ENCODE assay signal across 9 mouse cellular contexts in the genomic region with DNA sequence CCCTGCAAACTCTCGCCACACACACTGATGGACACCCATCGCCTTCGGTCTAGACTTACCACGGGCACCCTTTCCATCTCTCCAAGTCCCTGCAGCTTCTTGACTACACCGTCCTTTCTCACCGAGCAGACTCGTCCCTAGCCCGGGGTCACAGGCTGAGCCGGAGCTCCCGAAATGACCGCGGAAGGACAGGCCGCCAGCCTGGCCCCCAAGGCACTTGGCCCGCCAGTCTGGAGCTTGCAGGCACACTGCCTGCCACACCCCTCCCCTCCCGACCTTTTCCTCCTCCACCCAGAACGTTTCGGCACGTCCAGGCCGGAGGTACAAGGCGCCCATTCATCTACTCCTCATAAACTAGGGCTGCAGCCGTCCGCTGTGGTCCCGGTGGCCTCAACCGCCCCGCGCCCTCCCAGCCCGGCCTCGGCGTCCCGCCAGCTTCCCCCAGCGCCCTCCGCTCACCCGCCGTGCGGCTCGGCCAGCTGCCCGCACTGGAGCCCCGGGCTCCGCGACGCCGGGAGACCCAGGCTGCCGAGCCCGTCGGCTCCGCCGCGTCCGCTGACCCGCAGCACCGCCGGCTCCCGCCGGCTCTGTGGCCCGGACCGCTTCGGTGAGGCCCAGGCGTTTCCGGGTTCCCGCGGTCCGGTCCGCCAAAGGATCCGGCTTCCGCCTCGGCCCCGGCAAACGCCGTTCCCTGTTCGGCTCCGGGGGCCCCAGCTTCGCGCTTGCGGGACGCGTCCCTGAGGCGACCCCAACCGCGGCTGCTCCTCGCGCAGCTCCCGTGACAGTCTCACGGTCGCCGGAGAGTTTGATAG. TPM values are rescaled to one million over a fixed set of nuclear protein-coding genes. Genes with fewer than 3 reads are reported as not detected.
DNase-seq lines count a peak whose midpoint lies in the region; ATAC-seq and TF ChIP-seq lines count a peak whose summit lies in the region.
"Had no signal": no experiment of that assay in that cellular context is flagged by ENCODE, and none has a peak within 500 bp of the region (broad histone marks: within the 10 kb centered on the region; RNA-seq: fewer than 3 reads in every experiment).

No protein-coding gene starts in this region.

- peak; percentile 87 for TF ChIP-seq POLR2A in CH12.LX (IDR thresholded peaks at IDR 0.05; ENCODE audit: low read depth, low read length)
- peak; percentile 60; the same call in 1 of the 2 replicates for TF ChIP-seq POLR2A in testis, adult 2 months (IDR thresholded peaks at IDR 0.05; ENCODE audit: control insufficient read depth, low read depth, low read length)

- in situ Hi-C loops in CH12.LX (cut with MboI; ENCODE audit: low pct_ligation_motif_present, low pct_unique_long_range_greater_than_20kb, low sequenced_read_pairs) = no loop called here

- dilution Hi-C loops in CH12.LX (cut with MboI; ENCODE audit: extremely low pct_ligation_motif_present, extremely low pct_unique_long_range_greater_than_20kb, low sequenced_read_pairs) = no loop called here

- TF ChIP-seq RAD21 in CH12.LX (IDR thresholded peaks at IDR 0.05; ENCODE audit: low read depth, low read length) = no peak

- no peak overlapping the region for H3K27ac ChIP-seq in CH12.LX (ENCODE audit: insufficient read depth, low read depth)
- H3K27ac ChIP-seq in forebrain, embryonic 13.5 days = peak overlapping the region; percentile 23; the same call in 1 of the 2 replicates
- peak overlapping the region; percentile 84 for H3K27ac ChIP-seq in liver, postnatal 0 days (ENCODE audit: low read depth)
- peak overlapping the region; percentile 55 for H3K27ac ChIP-seq in neural tube, embryonic 13.5 days (replicated peaks)
- H3K27ac ChIP-seq in testis, adult 2 months (ENCODE audit: control insufficient read depth, insufficient read depth, low read depth, low read length) = peak overlapping the region; percentile 50

- no peak for TF ChIP-seq CTCF in CH12.LX (conservative IDR thresholded peaks at IDR 0.05 in 1 of 2, IDR thresholded peaks at IDR 0.05 in 1 of 2; ENCODE audit: low read depth in 2 of 2, low read length in 2 of 2)
- no peak for TF ChIP-seq CTCF in liver, postnatal 0 days (IDR thresholded peaks at IDR 0.05; ENCODE audit: low read depth)
- TF ChIP-seq CTCF in testis, adult 2 months (IDR thresholded peaks at IDR 0.05; ENCODE audit: control insufficient read depth, insufficient read depth, insufficient replicate concordance, low read depth, low read length) = no peak

- WGBS in forebrain, embryonic 13.5 days = under 1% methylated on average over 85 of the region's 85 CpGs
- WGBS in liver, postnatal 0 days (ENCODE audit: insufficient replicate concordance) = 1% methylated on average over 83 of the region's 85 CpGs
- under 1% methylated on average over 84 of the region's 85 CpGs for WGBS in neural tube, embryonic 13.5 days

- H3K4me2 ChIP-seq in CH12.LX (ENCODE audit: insufficient read depth, low read depth, poor library complexity, severe bottlenecking) = peak overlapping the region; percentile 96
- H3K4me2 ChIP-seq in forebrain, embryonic 13.5 days = peak overlapping the region; percentile 80
- peak overlapping the region; percentile 83 for H3K4me2 ChIP-seq in liver, postnatal 0 days (ENCODE audit: low read depth, low read length)
- H3K4me2 ChIP-seq in neural tube, embryonic 13.5 days = peak overlapping the region; percentile 63

- ATAC-seq in cerebellum, adult (ENCODE audit: insufficient number of reproducible peaks, low FRiP score, low TSS enrichment) = peak; percentile 91
- peak; percentile 86 for ATAC-seq in forebrain, embryonic 13.5 days
- peak; percentile 95 for ATAC-seq in liver, postnatal 0 days
- peak; percentile 89 for ATAC-seq in neural tube, embryonic 13.5 days (ENCODE audit: low read depth)

- DNase-seq in CH12.LX (ENCODE audit: extremely low read depth) = peak; percentile 59
- DNase-seq in heart, postnatal 10 days = peak; percentile 90 to 91
- DNase-seq in layer of hippocampus, adult 11-12 months (ENCODE audit: low spot score) = peak; percentile 75
- DNase-seq in liver, postnatal 0 days = peak; percentile 85

- peaks cover 7 to 29% of the 10 kb centered on the region in 2 experiments for H3K4me1 ChIP-seq in CH12.LX (ENCODE audit: control insufficient read depth in 1 of 2, insufficient read depth in 2 of 2)
- H3K4me1 ChIP-seq in forebrain, embryonic 13.5 days = peaks cover 14% of the 10 kb centered on the region
- peaks cover 17% of the 10 kb centered on the region for H3K4me1 ChIP-seq in liver, postnatal 0 days (ENCODE audit: insufficient read depth)
- peaks cover 16% of the 10 kb centered on the region for H3K4me1 ChIP-seq in neural tube, embryonic 13.5 days (replicated peaks)
- peaks cover 5% of the 10 kb centered on the region for H3K4me1 ChIP-seq in testis, adult 2 months (ENCODE audit: control insufficient read depth, insufficient read depth, low read length)

- H3K4me3 ChIP-seq in CH12.LX (replicated peaks in 1 of 3; ENCODE audit: low read depth in 2 of 3, low read length in 2 of 3, poor library complexity in 1 of 3) = peak overlapping the region; percentile 71 to 98 (median 97)
- H3K4me3 ChIP-seq in forebrain, embryonic 13.5 days = peak overlapping the region; percentile 87
- H3K4me3 ChIP-seq in liver, postnatal 0 days (ENCODE audit: low read depth, low read length) = peak overlapping the region; percentile 96
- peak overlapping the region; percentile 84 for H3K4me3 ChIP-seq in neural tube, embryonic 13.5 days
- H3K4me3 ChIP-seq in testis, adult 2 months (ENCODE audit: control insufficient read depth, low read depth, low read length) = peak overlapping the region; percentile 96

- peak overlapping the region; percentile 82 for H3K9ac ChIP-seq in CH12.LX (ENCODE audit: insufficient read depth, low read depth)
- peak overlapping the region; percentile 81 for H3K9ac ChIP-seq in forebrain, embryonic 13.5 days
- peak overlapping the region; percentile 86 for H3K9ac ChIP-seq in liver, postnatal 0 days (replicated peaks)
- peak overlapping the region; percentile 91 for H3K9ac ChIP-seq in neural tube, embryonic 13.5 days

- H3K9me3 ChIP-seq in CH12.LX (replicated peaks; ENCODE audit: low read length) = no peaks in the 10 kb centered on the region
- H3K9me3 ChIP-seq in forebrain, embryonic 13.5 days (replicated peaks) = no peaks in the 10 kb centered on the region
- no peaks in the 10 kb centered on the region for H3K9me3 ChIP-seq in liver, postnatal 0 days (ENCODE audit: low read length)
- no peaks in the 10 kb centered on the region for H3K9me3 ChIP-seq in neural tube, embryonic 13.5 days

- no peak for TF ChIP-seq EP300 in CH12.LX (IDR thresholded peaks at IDR 0.05; ENCODE audit: low read length)
- no peak for TF ChIP-seq EP300 in liver, postnatal 0 days (IDR thresholded peaks at IDR 0.05; ENCODE audit: low read depth)

- H3K36me3 ChIP-seq in CH12.LX (replicated peaks in 1 of 2; ENCODE audit: control insufficient read depth in 1 of 2, insufficient read depth in 1 of 2, low read length in 1 of 2) = peaks cover 0 to 6% of the 10 kb centered on the region in 2 experiments
- no peaks in the 10 kb centered on the region for H3K36me3 ChIP-seq in forebrain, embryonic 13.5 days (ENCODE audit: poor library complexity, severe bottlenecking)
- 0 out of 2 replicates have a peak, but pooled peaks cover 3% of the 10 kb centered on the region for H3K36me3 ChIP-seq in liver, postnatal 0 days (replicated peaks; ENCODE audit: insufficient read depth, low read length)
- H3K36me3 ChIP-seq in neural tube, embryonic 13.5 days = no peaks in the 10 kb centered on the region
- no peaks in the 10 kb centered on the region for H3K36me3 ChIP-seq in testis, adult 2 months (ENCODE audit: control insufficient read depth, insufficient read depth, low read length)

- intact Hi-C loops in heart, postnatal 10 days (cut with DNase I) = loop anchor here (2.0 kb wide), 1 partner anchor 47 kb away; no protein-coding TSS in a partner anchor

- H3K79me2 ChIP-seq in CH12.LX (replicated peaks; ENCODE audit: control insufficient read depth, extremely low read depth, insufficient read depth, poor library complexity, severe bottlenecking) = peaks cover 17% of the 10 kb centered on the region

- H3K27me3 ChIP-seq in CH12.LX (replicated peaks) = no peaks in the 10 kb centered on the region
- H3K27me3 ChIP-seq in forebrain, embryonic 13.5 days = peaks cover 15% of the 10 kb centered on the region
- H3K27me3 ChIP-seq in liver, postnatal 0 days (ENCODE audit: insufficient read depth, low read length) = no peaks in the 10 kb centered on the region
- H3K27me3 ChIP-seq in neural tube, embryonic 13.5 days = peaks cover 9% of the 10 kb centered on the region; the same call in 1 of the 2 replicates
- H3K27me3 ChIP-seq in testis, adult 2 months (ENCODE audit: control insufficient read depth, insufficient read depth, low read length) = no peaks in the 10 kb centered on the region

TF ChIP-seq in CH12.LX, 34 proteins besides CTCF, POLR2A, EP300 and RAD21 (continues in another document):
- no peak for TF ChIP-seq CHD1 (IDR thresholded peaks at IDR 0.05; ENCODE audit: low read depth, low read length)

RNA-seq across cellular contexts. Expression of a gene that starts 0.8 kb away (rescaled TPM):
- total RNA-seq in CH12.LX (2012; rRNA removed) (16.3 and 17.8 TPM in 2 replicates), CH12.LX (2014; rRNA removed) (45.7 and 52.5 TPM in 2 replicates)
- 21.7 and 24.6 TPM in 2 replicates for polyA plus RNA-seq in CH12.LX (2012; ENCODE audit: insufficient read length, low read depth)
- polyA plus RNA-seq in forebrain, embryonic 13.5 days (2015; fragmentation: Nextera tagmentation; extraction: Ambion mirVana) = 5.3 and 6.0 TPM in 2 replicates
- 10 to 100 TPM; 19.3 to 21.9 TPM for total RNA-seq in heart, postnatal 10 days (2021)
- 6.0 and 7.5 TPM in 2 replicates for polyA plus RNA-seq in liver, postnatal 0 days (2015; fragmentation: Nextera tagmentation; extraction: Ambion mirVana)
- 7.9 and 8.7 TPM in 2 replicates for polyA plus RNA-seq in neural tube, embryonic 13.5 days (2015; fragmentation: Nextera tagmentation; extraction: Ambion mirVana)
- polyA plus RNA-seq in testis, adult 2 months (2012; rRNA removed) = 19.5 and 20.1 TPM in 2 replicates

RNA-seq across cellular contexts. Expression of a gene that starts 30.8 kb away (rescaled TPM):
- not detected in 2 replicates for total RNA-seq in CH12.LX (2012; rRNA removed)
- not detected in 2 replicates for total RNA-seq in CH12.LX (2014; rRNA removed)
- 0.51 TPM in 1 of 2 replicates, not detected in the other for polyA plus RNA-seq in CH12.LX (2012; ENCODE audit: insufficient read length, low read depth)
- polyA plus RNA-seq in forebrain, embryonic 13.5 days (2015; fragmentation: Nextera tagmentation; extraction: Ambion mirVana) = 0.33 TPM in 1 of 2 replicates, not detected in the other
- 1 to 10 TPM in 1 of 2 experiments, not detected in 1; 1.6 TPM for total RNA-seq in heart, postnatal 10 days (2021)
- polyA plus RNA-seq in liver, postnatal 0 days (2015; fragmentation: Nextera tagmentation; extraction: Ambion mirVana) = not detected in 2 replicates
- polyA plus RNA-seq in neural tube, embryonic 13.5 days (2015; fragmentation: Nextera tagmentation; extraction: Ambion mirVana) = not detected in 2 replicates
- polyA plus RNA-seq in testis, adult 2 months (2012; rRNA removed) = 0.19 TPM in 1 of 2 replicates, not detected in the other
- polyA plus RNA-seq: gonadal fat pad, adult 2 months had no signal

RNA-seq across cellular contexts. Expression of a gene that starts 49.4 kb away (rescaled TPM):
- 27.0 and 34.0 TPM in 2 replicates for total RNA-seq in CH12.LX (2012; rRNA removed)
- 64.5 and 70.4 TPM in 2 replicates for total RNA-seq in CH12.LX (2014; rRNA removed)
- 43.8 and 45.9 TPM in 2 replicates for polyA plus RNA-seq in CH12.LX (2012; ENCODE audit: insufficient read length, low read depth)
- 68.5 and 72.6 TPM in 2 replicates for polyA plus RNA-seq in forebrain, embryonic 13.5 days (2015; fragmentation: Nextera tagmentation; extraction: Ambion mirVana)
- total RNA-seq in heart, postnatal 10 days (2021) = 10 to 100 TPM; 30.1 to 30.8 TPM
- 28.2 and 30.5 TPM in 2 replicates for polyA plus RNA-seq in liver, postnatal 0 days (2015; fragmentation: Nextera tagmentation; extraction: Ambion mirVana)
- polyA plus RNA-seq in neural tube, embryonic 13.5 days (2015; fragmentation: Nextera tagmentation; extraction: Ambion mirVana) = 55.5 and 63.3 TPM in 2 replicates
- 115 and 145 TPM in 2 replicates for polyA plus RNA-seq in testis, adult 2 months (2012; rRNA removed)
